Mouse (Mus musculus) skeletal muscle tissue, adult 2 months (tissue): ENCODE results near the gene Casp14.

ENCODE experiments used
- DNase-seq: peaks from one replicate; pipeline ENCODE4 v3.0.0-alpha.2; 2012; ENCODE audit warnings: low read depth, low spot score

The Casp14 gene

DNA sequence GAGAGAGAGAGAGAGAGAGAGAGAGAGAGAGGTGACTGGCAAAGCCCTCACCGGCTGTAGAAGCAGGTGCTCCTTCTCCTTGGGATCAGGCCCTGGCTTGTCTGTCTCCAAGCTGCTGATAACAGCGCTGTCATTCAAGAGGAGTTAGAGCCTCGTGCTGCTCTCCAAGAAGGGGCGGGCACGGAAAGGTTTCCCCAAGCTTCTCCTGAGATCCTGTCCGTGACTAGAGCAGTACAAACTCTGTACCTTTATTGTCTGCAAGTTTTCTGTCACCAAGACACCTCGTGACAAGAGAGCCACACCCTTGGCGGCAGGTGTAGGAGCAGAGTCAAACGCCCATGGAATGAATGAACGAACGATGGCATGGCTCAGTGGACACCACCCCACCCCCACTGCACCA lies at the start of gene Casp14:
TSS of gene Casp14 (minus strand) at position 239 of the 400 bp plus-strand sequence.
- no peak for DNase-seq

DNA sequence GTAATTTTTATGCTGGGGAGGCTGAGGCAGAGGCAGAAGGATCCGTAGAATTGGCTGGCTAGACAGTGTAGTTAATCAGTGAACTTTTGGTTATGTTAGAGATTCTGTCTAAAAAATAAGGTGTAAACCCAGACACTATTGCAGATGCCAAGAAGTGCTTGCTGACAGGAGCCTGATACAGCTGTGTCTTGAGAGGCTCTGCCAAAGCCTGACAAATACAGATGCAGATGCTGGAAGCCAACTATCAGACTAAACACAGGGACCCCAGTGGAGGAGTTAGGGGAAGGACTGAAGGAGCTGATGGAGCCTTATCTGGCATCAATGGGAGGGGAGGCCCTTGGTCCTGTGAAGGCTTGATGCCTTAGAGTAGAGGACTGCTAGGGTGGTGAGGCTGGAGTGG lies 47.5 kb upstream of the Casp14 start:
- no peak for DNase-seq

DNA sequence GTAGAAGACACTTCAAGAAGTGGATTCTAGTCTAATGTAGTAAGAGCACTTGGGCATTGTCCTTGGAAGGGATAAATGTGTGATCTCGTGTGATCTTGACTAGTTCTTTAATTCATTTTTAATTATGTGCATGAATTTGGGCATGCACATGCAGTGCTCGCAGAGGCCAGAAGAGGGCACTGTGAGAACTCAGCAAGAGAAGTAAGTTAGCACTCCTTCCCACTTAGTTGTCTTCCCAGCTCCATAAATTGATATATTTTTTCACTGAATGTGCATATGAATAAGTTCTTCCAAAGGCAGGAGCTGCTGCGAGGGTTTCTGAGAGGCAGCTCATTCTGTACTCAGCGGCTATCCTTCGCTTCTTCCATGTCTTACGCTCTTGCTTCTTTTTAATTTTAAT lies 37.9 kb upstream of the Casp14 start:
- peak; percentile 4 for DNase-seq

DNA sequence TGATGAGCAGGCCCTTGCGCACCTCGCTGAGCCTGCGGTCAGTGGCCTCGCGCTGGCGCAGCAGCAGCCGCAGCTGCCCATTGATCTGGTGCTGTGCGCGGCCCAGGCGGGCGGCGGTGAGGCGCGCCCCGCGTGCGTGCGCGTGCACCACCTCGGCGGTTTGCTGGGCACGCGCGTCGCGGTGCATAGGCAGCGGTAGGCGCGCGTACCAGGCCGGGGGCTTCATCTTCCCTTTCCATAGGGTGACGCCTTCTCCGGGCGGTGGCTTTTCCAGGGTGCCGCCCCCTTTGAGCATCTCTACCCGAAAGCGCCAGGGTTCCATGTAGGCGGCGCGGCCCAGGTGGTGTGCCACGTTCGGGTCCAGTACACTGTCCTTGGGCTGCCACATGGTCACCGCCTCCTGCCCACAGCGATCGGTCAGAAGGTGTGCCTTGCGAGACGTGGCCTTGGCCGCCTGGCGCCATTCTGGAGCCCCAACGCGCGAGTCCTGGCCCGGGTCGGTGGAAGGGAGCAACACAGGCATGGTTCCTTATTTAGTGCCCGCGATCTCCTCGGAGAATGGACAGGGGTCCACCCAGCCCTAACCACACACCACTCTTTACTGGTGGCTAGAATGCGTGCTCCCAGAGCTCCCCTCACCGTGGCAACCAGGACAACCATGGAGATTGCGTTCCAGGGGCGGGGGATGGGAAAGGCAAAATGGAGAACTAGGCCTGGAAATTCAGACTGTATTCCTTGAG lies 34.5 kb upstream of the Casp14 start, which contains the start of gene Ccdc105:
TSS of gene Ccdc105 (minus strand) at position 614 of the 740 bp plus-strand sequence.
- DNase-seq, result no peak

DNA sequence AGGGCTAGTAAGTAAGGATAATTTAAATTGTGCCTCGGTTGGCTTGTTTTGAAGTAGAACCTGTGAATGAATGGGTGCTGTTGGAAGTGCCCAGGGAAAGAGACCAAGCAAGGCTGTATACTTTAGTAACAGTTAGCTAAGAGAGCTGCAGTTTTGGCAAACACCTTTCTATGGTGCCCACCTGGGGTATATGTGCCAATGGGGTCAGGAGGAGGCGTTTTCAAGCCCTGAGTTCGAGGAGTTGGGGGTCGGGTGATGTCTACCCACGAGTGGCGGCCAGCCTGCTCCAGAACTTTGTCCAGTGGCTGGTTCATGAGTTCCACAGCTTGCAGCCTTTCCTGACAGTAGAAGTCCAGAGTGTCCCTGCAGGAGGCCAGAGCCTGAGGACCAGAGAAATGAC lies 30.9 kb upstream of the Casp14 start:
- DNase-seq, result no peak

DNA sequence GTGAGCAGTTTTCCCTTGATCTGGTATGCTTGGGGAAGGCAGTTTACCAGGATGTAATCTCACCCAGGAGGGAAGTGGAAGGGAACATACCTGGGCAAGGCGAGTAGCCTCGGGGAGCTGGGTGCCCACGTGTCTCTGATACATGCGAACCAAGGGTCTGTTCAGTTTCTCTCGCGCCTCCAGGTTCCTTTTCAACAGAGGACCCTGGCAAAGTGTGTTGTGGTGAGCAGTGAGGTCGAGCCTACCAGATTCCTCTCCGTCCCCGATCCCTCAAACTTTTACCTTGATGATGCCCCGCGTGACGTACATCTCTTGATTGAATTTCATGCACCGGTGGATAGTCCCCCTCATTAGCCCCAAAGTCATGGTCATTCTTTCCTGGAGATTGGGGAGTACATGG lies 30.1 kb upstream of the Casp14 start:
- DNase-seq, result no peak

DNA sequence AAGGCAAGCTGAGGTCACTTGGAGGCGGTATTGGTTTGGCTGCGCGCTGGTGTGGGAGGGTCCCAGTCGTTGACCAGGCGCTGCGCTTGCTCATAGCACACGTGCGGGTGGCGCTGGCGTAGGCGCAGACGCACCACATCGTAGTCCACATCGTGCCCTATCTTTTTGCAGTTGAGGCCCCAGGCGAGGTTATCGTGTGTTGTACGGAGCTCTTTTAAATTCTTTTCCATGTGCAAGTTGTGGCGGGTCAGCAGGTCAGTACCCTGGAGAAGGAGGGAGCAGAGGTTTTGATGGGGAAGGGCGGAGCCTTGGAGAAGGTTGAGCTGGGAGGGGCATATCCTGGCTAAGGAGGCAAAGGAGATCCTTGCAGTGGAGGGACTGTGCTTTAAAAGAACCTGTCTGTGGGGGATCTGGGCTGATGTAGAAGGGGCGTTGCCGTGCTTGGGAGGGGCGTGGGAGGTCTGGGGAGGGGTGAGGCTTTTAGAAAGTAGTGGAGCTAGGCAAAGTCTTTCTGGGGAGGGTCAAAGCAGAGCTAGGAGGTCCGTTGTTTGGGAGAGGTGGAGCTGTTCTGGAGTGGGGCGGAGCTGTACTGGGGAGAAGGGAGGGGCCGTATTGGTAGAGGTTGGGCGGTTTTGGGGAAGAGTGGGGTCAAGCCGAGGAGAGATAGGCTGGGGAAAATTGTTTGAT lies 29.1 kb upstream of the Casp14 start:
- DNase-seq, result no peak

DNA sequence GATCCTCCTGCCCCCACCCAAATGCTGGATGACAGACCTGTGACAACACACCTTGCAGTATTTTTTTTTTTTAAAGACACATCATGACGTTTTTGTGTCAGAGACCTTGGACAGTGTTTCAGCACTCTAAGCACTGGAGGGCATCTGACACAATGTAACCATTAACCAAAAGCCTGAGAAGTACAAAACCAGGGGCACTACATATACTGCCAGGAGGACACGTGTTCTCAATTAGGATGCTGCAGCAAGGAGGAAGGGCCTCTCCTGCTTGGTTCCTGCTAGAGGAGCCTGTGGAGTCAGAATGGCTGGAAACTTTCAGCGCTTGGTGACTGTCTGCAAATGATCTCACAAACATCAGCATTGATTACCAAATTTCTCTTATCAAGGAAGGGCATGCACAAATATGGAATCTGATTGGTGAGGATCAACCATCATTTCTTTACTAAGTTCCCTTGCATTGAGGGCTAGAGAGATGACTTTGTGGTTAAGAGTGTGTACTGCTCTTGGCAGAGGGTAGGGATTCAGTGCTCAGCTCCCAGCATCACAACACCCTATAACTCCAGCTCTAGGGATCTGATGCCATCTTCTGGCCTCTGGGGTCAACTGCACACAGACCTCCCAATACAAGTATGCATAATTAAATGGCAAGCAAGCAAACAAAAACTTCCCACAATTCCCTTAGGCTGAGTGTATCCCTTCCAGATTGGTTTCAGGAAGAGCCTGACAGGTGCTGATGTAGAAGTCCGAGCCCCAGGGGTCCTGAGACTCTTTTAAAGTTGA lies 27.5 kb upstream of the Casp14 start:
- no peak for DNase-seq

DNA sequence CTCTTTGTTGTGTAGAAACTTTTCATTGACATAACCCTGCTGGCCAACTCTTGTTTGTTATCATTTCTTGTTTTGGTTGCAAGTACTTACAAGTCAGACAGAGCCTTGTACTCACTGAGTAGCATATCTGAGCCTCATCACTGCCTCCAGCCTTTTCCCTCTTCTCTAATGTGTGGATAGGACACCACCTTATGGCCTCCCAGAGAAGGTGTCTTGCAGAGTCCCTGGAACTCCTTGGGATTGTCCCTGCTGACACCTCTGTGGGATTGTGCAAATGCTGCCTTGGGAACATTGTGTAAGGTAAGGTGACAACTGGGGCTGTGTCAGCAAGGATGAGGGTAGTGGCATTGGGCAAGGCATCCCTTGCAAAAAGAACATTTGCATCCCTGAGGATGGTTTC lies 25.6 kb upstream of the Casp14 start:
- no peak for DNase-seq

DNA sequence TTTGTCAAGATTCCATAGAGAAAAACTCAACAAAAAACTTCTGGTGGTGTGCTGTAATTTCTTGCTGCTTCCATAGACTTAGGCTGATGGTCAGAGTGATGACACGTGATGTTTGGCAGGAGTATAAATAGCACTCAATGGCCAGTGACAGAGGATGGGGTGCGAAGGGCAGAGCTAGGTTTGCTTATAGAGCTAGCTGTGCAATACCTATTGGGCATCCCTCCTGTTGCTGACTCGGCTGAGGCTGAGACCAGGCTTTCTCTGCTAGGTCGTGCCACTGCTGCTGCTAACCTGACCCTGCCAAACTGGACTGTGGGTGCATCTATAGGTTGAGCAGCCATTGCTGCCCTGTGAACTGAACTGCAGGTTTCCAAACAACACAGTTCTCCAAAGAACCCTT lies 21.7 kb upstream of the Casp14 start:
- DNase-seq, result no peak

DNA sequence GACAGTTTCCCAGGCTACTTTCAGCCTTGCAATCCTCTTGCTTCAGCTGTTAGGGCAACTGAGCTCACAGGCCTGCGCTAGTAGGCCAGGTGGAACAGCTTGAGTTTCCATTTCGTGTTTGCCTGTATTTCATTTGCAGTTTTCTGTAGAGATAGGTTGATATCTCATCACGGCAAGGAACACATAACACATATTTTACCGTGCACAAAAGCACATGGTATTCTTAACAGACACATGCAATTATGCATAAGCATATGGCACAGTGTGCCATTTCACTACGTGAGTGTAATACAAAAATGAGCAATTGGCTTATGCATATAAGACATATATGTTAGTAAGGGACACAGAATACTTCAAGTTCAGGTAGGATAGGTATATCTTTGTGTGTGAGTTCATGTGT lies 9.8 kb upstream of the Casp14 start:
- no peak for DNase-seq

DNA sequence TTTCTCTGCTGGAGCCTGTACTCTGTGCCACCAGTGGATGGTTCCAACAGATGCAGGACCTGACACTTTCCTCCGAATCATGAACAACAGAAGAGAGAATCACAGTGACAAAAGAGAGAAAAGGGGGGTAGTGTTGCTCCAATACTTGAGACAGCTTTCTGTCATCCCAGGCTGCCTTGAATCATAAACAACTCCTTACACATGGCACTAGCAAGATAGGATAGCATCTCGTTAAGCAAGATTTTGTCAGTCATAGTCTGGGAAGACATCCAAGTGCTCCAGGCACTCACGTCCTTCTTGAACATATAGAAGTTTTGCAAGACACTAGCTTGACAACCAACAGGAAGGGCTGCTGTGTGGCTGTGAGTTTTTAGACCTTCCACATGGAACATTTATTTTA lies 8.9 kb upstream of the Casp14 start:
- DNase-seq, result no peak

DNA sequence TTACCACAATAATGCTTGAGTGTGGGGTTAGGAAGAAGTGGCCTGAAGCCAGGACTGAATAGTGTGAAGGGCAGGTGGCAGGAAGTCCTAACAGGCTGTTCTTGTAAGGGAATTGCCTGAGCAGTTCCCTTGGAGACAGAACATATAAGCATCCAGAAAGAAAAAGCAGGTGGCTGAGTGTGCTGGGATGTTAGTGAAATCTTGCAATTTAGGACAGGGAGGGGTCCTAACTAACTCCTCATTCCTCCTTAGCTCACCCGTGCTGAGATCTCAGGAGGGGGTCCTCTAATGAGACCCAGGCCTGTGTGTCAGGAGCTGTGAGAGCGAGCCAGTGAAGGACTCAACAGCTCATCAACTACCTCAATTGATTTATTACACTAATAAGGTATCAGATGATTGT lies 5.3 kb upstream of the Casp14 start:
- DNase-seq, result no peak

DNA sequence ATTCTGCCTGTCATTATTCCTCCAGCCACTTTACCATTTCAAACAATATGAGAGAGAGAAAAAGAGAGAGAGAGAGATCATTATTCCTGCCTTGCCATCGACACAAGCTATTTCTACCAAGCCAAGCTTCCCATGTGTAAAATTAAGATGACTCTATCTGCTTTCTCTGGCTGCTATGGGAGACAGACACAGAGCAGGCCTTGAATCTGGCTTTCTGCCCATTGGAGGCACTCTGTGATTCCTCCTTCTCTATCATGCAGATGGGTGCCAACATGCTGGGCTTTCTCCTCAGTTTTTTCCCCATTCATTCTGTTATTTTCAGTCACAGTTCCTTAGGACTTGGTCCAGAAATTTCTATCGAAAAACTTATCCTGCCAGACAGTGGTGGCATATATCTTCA lies 4.6 kb upstream of the Casp14 start:
- DNase-seq, result no peak

DNA sequence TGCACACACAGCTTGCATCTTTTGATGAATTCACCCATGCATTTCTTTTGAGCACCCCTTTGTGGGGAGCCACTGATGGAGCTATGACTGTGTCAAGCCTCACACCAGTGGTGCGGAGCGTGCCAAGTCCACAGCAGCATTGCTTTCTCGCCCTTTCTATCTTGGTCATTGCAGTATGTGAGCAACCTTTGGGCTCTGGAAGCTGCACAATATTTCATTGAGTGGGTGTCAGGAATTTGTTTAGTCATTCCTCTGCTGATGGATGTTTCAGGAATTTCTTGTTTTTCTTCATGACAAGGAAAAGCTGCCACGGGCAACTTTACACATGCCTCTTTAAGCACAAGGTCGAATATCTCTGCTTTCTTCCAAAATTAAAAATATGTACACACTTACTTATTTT lies 3.9 kb upstream of the Casp14 start:
- DNase-seq, result no peak

DNA sequence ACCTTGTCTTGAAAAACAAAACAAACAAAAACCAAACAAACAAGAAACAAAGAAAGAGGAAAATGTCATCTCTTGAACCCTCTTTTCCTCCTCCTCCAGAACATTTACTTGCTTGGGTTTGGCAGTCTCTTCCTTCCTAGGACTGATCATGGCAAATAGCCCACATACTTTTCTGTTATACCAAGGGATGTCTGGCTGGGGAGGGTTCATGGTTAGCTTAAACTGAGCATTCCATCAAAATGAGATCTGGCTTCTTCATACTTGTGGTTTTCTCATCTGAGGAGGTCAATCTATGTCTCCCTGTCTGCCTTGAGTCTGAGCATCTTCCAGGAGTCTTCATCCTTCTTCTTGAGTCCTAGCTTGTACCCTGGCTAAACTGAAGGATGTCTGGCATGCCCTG lies 1.9 kb downstream of the Casp14 start:
- DNase-seq, result no peak

DNA sequence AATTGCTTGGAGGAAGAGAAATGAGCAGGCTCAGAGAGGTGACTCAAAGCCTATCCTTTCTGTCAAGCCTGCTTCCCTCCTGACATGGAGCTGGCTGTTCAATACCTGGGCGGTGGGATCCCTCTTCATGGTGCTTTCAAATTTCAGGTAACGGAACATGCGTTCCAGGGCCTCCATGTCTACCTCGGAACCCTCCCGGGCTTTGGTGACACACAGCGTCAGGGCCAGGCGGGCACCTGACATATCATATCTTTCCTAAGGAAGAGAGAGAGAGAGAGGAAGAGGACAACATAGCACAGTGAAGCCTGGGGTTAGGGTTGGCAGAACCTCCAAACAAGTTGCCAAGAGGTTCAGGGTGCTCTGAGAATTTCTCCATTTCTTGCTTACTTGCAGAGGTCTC lies 2.9 kb downstream of the Casp14 start:
- DNase-seq, result no peak

DNA sequence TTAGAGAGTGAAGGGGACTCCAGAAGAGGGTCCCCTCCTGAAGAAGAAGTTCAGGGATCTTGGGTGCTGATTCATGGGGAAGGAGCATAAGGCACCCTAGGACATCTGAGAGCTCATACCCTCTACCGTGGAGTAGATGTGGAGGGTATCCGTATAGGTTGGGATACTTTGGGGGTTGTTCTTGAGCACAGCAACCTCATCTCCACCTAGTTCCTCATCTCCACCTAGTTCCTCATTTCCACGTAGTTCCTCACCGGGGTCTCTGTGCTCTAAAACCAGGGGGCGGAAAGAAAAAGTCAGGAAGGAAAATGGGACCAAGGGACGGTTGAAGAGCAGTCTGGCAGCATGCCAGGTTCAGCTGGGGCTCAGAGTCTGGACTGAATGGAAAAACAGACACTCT lies 4.0 kb downstream of the Casp14 start:
- DNase-seq, result no peak

DNA sequence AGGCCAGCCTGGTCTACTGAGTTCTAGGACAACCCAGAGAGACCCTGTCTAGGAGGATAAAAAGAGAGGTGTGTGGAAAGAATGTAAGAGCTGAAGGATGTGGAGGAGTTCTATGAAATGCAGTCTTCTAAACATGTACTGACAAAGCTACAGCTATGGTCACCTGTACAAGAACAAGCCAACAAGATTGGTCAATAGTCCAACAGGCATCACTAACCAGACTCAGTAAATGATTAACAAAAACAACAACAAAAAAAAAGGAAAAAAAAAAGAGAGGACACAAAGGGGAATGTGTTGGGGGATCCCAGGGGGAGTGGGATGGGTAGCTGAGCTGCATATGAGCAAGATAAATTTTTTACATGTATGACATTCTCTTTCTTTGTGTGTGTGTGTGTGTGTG lies 7.4 kb downstream of the Casp14 start:
- no peak for DNase-seq

DNA sequence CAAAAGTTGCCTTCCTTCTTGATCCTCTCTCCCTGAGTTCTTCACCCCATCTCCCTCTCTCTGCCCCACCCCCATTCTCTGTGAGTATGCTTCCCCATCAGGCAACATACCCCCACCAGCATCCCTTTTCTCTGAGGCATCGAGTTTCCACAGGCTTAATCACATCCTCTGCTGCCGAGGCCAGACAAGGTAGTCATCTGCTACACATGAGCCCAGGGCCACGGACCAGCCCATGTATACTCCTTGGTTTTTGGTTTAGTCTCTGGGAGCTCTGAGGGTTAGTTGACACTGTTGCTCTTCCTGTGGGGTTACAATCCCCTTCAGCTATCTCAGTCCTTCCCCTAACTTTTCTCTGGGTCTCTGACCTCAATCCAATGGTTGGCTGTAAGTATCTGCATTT lies 17.2 kb downstream of the Casp14 start:
- no peak for DNase-seq

DNA sequence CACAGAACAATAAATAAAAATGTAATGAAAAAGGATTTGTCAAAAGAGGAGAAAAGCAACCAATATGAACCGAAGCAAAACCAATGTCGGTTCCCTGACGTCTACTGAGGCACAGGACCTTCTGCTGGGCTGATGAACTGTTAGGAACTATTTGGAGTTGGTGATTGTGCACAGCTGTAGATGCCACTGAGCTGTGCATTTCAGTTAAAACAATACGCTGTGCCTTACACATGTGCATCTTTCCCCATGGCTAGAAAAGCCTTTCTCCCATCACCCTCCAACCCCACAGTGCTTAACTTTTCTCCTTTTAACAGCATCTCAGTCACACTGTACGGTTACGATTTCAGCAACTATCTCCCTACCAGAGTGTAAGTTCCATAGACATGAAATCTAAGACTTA lies 28.1 kb downstream of the Casp14 start:
- DNase-seq, result no peak

DNA sequence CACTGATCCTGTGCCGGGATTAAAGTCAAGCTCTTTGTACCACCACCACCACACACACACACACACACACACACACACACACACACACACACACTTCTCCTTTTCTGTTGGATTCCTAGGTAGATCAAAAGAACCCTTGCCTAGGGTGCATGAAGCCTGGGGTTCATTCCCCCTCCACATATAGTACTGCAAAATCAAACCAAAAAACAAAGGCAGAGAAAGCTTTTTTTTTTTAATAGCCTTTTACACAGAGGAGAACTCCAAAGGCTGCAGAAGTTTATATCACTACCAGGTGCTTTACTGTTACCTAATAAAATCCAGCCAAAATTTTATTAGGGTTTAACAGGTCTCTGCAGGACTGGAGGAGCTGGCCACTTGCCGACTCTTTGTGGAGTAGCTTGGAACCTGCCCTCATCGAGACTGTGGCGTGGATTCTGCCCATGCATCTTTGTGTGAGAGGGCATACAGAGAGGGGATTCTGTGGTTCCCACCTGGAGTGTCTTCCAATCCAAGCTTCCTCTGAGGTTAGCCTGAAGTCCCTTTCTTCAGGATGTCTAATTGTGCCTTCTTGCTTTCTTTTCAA lies 31.0 kb downstream of the Casp14 start:
- DNase-seq, result no peak
